Mouse (Mus musculus) B cell, adult 2 months (primary cell): ENCODE results near the gene Hinfp.

Experiments used
- DNase-seq, 2 experiments: peaks; one replicate each; pipeline ENCODE4 v3.0.0; 2022

Hinfp gene

GRCm38 (mm10) chr9:44253441-44253840, 52.0 kb downstream of the Hinfp start:
- DNase-seq = no peak

DNA sequence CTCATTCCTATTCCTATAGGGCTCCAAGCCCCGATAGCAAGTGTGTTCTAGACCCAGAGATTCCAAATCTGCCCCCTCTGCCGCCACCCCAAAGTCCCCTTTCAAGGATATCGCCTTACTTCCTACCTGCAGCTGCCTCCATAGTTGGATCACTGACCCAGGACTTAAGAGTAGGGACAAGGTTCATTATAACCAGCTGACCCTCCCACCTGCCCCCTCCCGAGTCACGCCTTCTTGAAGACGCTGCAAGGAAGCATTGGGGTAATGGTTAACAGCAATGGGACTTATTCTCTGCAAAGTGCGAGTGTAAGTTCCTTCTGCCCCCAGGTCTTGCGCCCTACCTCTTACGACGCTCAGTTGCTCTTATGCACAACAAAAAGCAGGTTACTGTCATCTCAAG, 54.2 kb downstream of the Hinfp start, which contains the start of gene Pdzd3:
Gene Pdzd3 (minus strand): TSS at position 158 of the 400 bp plus-strand sequence.
- no peak for DNase-seq

GRCm38 (mm10) chr9:44250445-44250844, 55.0 kb downstream of the Hinfp start:
- DNase-seq = no peak

GRCm38 (mm10) chr9:44249181-44250146, 56.0 kb downstream of the Hinfp start:
- DNase-seq = peak; percentile 47 to 54

GRCm38 (mm10) chr9:44247907-44248306, 57.6 kb downstream of the Hinfp start:
- no peak for DNase-seq

GRCm38 (mm10) chr9:44243621-44244020, 61.9 kb downstream of the Hinfp start:
- DNase-seq = no peak
